Mouse (Mus musculus) heart, postnatal 0 days (tissue): Measurements from ENCODE around the gene Trim54. TPM values are rescaled to one million over a fixed set of nuclear protein-coding genes. Genes with fewer than 3 reads are reported as not detected.

Source experiments
- ATAC-seq: fragments of 200-750 bp; cut with Nextera tagmentation; 2 replicates; pipeline ENCODE4 v1.8.0; 2017; ENCODE audit warnings: low read depth, moderate number of reproducible peaks, moderate library complexity; ENCODE audit not compliant: insufficient read depth
- DNase-seq: peaks from one replicate; pipeline ENCODE4 v3.0.0-alpha.2; 2016; ENCODE audit warnings: low spot score
- H3K27ac ChIP-seq: fragments of 300-500 bp; sonication (generic); 2 replicates; pipeline ENCODE4 v1.5.1; 2014; ENCODE audit warnings: low read depth, mild to moderate bottlenecking
- H3K27me3 ChIP-seq: fragments of 300-500 bp; sonication (generic); 2 replicates; pipeline ENCODE4 v1.6.1; 2014; ENCODE audit warnings: low read length, mixed read lengths; ENCODE audit not compliant: control insufficient read depth, insufficient read depth
- H3K36me3 ChIP-seq: fragments of 300-500 bp; sonication (generic); replicated peaks from 2 replicates; pipeline ENCODE4 v1.6.1; 2014; ENCODE audit warnings: low read length, mixed read lengths; ENCODE audit not compliant: control insufficient read depth, insufficient read depth
- H3K4me1 ChIP-seq: fragments of 300-500 bp; sonication (generic); 2 replicates; pipeline ENCODE4 v1.6.1; 2014; ENCODE audit warnings: antibody characterized with exemption; ENCODE audit not compliant: control insufficient read depth, insufficient read depth
- H3K4me2 ChIP-seq: fragments of 300-500 bp; sonication (generic); 2 replicates; pipeline ENCODE4 v1.6.1; 2014; ENCODE audit warnings: low read depth, mild to moderate bottlenecking, low read length, moderate library complexity
- H3K4me3 ChIP-seq: fragments of 300-500 bp; sonication (generic); 2 replicates; pipeline ENCODE4 v1.5.1; 2014; ENCODE audit warnings: low read depth, low read length
- H3K9ac ChIP-seq: fragments of 300-500 bp; sonication (generic); replicated peaks from 2 replicates; pipeline ENCODE4 v1.6.1; 2014; ENCODE audit warnings: low read depth, low read length, mixed read lengths
- H3K9me3 ChIP-seq: fragments of 300-500 bp; sonication (generic); replicated peaks from 2 replicates; pipeline ENCODE4 v1.6.1; 2016; ENCODE audit warnings: low read length; ENCODE audit not compliant: control insufficient read depth
- CTCF ChIP-seq: IDR thresholded peaks from 2 replicates; pipeline ENCODE4 v1.5.1; 2016; ENCODE audit warnings: antibody characterized with exemption, control low read depth, low read depth
- EP300 ChIP-seq: IDR thresholded peaks from 2 replicates; pipeline ENCODE4 v1.6.1; 2016; ENCODE audit warnings: antibody characterized with exemption, low read depth
- WGBS: fragments of 180-500 bp; shearing (Covaris S2); extraction: QIAGEN DNeasy Blood & Tissue Kit; methylation state at CpG from one replicate; pipeline ENCODE4 v1.1.7; 2014; 5-methylcytosine and 5-hydroxymethylcytosine counted together
- polyA plus RNA-seq: library from polyadenylated mRNA; unstranded; fragments of >200 nt; fragmentation: Nextera tagmentation; extraction: Ambion mirVana; gene quantifications from 2 replicates; pipeline ENCODE4 v1.2.1, GENCODE M21; 2015
- total RNA-seq: library from RNA; depleted of rRNA; stranded (reverse); fragments of >200 nt; gene quantifications from 2 replicates; pipeline ENCODE4 v1.2.3, GENCODE M21; 2014; ENCODE audit warnings: low replicate concordance

The Trim54 gene
- total and polyA plus RNA-seq, 2 experiments from 2014 or later = 4.2 to 16.5 TPM

- 63% methylated on average over 13 of the region's 13 CpGs for WGBS
- H3K36me3 ChIP-seq = peaks cover 30% of the 10 kb centered on the region
- H3K4me3 ChIP-seq = no peak overlapping the region
- TF ChIP-seq EP300 (no peak), CTCF (no peak)
- no peak overlapping the region for H3K9ac ChIP-seq
- peaks cover 11% of the 10 kb centered on the region for H3K4me1 ChIP-seq
- no peaks in the 10 kb centered on the region for H3K27me3 ChIP-seq
- H3K27ac ChIP-seq = no peak overlapping the region
- H3K9me3 ChIP-seq = no peaks in the 10 kb centered on the region
- DNase-seq (peak; percentile 39), ATAC-seq (no peak)
- H3K4me2 ChIP-seq = no peak overlapping the region
Measured at GRCm38 (mm10) chr5:31080059-31080794, 36.3 kb upstream of the Trim54 start.

DNA sequence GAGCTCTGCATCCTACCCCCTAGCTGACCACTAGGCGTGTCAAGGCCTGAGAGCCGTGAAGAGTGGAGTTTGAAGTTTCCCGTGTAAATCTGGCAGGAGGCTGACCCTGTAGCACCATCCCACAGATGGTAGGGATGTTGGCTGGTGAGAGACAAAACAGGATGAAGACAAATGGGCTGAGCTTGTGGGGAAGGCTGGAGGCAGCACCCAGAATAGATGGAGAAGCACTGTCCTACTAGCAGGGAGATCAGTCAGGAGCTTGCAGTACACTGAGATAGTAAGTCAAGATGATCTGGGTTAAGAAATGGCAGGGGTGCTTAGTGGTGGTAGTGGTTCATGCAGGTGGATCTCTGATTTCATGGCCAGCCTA, 35.7 kb upstream of the Trim54 start:
- no peaks in the 10 kb centered on the region for H3K9me3 ChIP-seq
- DNase-seq (no peak), ATAC-seq (no peak)
- 65% methylated on average over 3 of the region's 3 CpGs for WGBS
- peaks cover 24% of the 10 kb centered on the region for H3K36me3 ChIP-seq
- H3K9ac ChIP-seq = no peak overlapping the region
- H3K4me3 ChIP-seq = no peak overlapping the region
- H3K4me2 ChIP-seq = no peak overlapping the region
- peaks cover 11% of the 10 kb centered on the region for H3K4me1 ChIP-seq
- no peak overlapping the region for H3K27ac ChIP-seq
- H3K27me3 ChIP-seq = no peaks in the 10 kb centered on the region
- no peak for TF ChIP-seq CTCF
- no peak for TF ChIP-seq EP300

GRCm38 (mm10) chr5:31081386-31081785, 35.1 kb upstream of the Trim54 start:
- WGBS = 88% methylated on average over 3 of the region's 3 CpGs
- peaks cover 18% of the 10 kb centered on the region for H3K36me3 ChIP-seq

GRCm38 (mm10) chr5:31082355-31082754, 34.2 kb upstream of the Trim54 start:
- Histone ChIP-seq H3K4me1 (peaks cover 11% of the 10 kb centered on the region), H3K27ac (no peak overlapping the region)
- 9% methylated on average over 5 of the region's 5 CpGs for WGBS

More at GRCm38 (mm10) chr5:31081386-31081785, 35.1 kb upstream of the Trim54 start:
- TF ChIP-seq EP300 = no peak
- TF ChIP-seq CTCF = peak; percentile 66
- no peak overlapping the region for H3K9ac ChIP-seq
- no peaks in the 10 kb centered on the region for H3K9me3 ChIP-seq
- H3K4me3 ChIP-seq = no peak overlapping the region
- no peak overlapping the region for H3K4me2 ChIP-seq
- H3K4me1 ChIP-seq = peaks cover 11% of the 10 kb centered on the region
- peak; percentile 26 for DNase-seq
- no peak overlapping the region for H3K27ac ChIP-seq
- no peak for ATAC-seq
- H3K27me3 ChIP-seq = no peaks in the 10 kb centered on the region

DNA sequence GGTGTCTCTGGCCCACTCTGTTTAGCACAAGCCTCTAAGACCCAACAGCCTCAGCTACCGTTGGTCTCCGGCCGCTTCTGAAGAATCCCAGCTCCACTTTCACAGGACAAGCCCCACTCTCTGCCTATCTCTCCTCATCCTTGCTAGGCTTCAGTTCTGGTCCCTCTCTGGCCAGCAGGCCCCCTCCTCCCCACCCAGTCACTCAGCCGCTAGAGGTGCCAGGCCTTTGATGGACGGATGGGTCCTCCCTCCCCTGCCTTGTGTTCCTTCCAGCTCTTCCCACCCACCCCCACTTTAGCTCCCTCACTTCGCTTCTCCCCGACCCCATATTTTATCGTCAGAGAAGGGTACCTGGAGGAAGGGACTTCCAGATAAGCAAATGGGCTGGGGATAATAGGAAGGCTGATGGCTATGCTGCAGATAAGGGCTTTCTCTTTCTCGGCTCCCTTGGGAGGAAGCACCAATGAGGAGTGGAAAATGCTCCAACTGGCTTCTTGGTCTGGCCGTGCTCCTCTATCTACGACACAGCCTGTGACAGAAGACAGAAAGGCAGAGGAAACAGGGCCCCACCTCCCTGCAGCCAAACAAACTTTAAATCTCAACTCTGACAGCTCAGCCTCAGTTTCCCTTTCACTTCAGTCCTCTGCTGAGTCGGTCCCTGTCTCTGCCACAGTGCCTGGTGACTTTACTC, 33.4 kb upstream of the Trim54 start:
- TF ChIP-seq EP300 (no peak), CTCF (no peak)
- DNase-seq = peak; percentile 29
- 7% methylated on average over 12 of the region's 12 CpGs for WGBS
- H3K9me3 ChIP-seq = no peaks in the 10 kb centered on the region
- peak overlapping the region; percentile 39 for H3K4me2 ChIP-seq
- H3K9ac ChIP-seq = no peak overlapping the region
- 0 out of 2 replicates have a peak, but pooled peaks have one; percentile 25 for ATAC-seq
- H3K4me3 ChIP-seq = peak overlapping the region; percentile 7; the same call in 1 of the 2 replicates
- H3K36me3 ChIP-seq = peaks cover 1% of the 10 kb centered on the region; the same call in 1 of the 2 replicates
- 0 out of 2 replicates have a peak, but pooled peaks cover 3% of the 10 kb centered on the region for H3K27me3 ChIP-seq
- H3K4me1 ChIP-seq = peaks cover 11% of the 10 kb centered on the region
- H3K27ac ChIP-seq = no peak overlapping the region

More at GRCm38 (mm10) chr5:31082355-31082754, 34.2 kb upstream of the Trim54 start:
- H3K36me3 ChIP-seq = peaks cover 9% of the 10 kb centered on the region; the same call in 1 of the 2 replicates
- ATAC-seq = peak; percentile 34; the same call in 1 of the 2 replicates
- TF ChIP-seq EP300 (no peak), CTCF (peak; percentile 71)
- peak; percentile 67 for DNase-seq
- no peaks in the 10 kb centered on the region for H3K9me3 ChIP-seq
- no peaks in the 10 kb centered on the region for H3K27me3 ChIP-seq
- H3K9ac ChIP-seq = no peak overlapping the region
- peak overlapping the region; percentile 39; the same call in 1 of the 2 replicates for H3K4me2 ChIP-seq
- no peak overlapping the region for H3K4me3 ChIP-seq
